ENCODE assay signal across 8 mouse cellular contexts in the genomic region with DNA sequence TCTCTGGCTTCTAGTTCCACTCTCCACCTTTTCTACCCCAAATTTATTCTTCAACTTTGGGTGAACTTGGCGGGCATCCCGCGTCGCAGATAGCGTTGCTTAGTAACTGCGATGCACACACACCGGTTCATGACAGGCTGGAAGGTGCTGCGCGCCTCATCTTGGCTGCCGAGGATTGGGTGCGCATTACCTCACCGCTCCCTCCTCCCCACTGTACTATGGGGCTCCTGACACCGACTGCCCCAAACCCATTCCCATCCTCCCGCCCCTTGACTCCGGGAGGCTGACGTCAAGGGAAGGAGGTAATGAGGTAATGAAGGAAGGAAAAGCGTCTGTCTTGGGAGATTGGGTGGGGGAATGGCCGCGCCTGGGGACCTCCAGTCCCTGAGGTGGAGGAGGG. TPM values are rescaled to one million over a fixed set of nuclear protein-coding genes. Genes with fewer than 3 reads are reported as not detected.
DNase-seq lines count a peak whose midpoint lies in the region; ATAC-seq and TF ChIP-seq lines count a peak whose summit lies in the region.

No protein-coding gene starts in this region.

- peaks cover 2% of the 10 kb centered on the region; the same call in 1 of the 2 replicates for H3K36me3 ChIP-seq in heart, adult 2 months (ENCODE audit: control insufficient read depth, insufficient read depth, low read length)
- H3K36me3 ChIP-seq in intestine, embryonic 15.5 days = no peaks in the 10 kb centered on the region
- H3K36me3 ChIP-seq in stomach, embryonic 16.5 days (ENCODE audit: control insufficient read depth, insufficient read depth, low read length) = no peaks in the 10 kb centered on the region

- peak; percentile 61 for ATAC-seq in intestine, embryonic 15.5 days
- ATAC-seq in stomach, embryonic 16.5 days (ENCODE audit: insufficient read depth, low FRiP score) = peak; percentile 77; the same call in 1 of the 2 replicates

- WGBS in heart, adult 2 months = 2% methylated on average over 19 of the region's 19 CpGs
- 1% methylated on average over 19 of the region's 19 CpGs for WGBS in intestine, embryonic 15.5 days
- WGBS in stomach, embryonic 16.5 days = 4% methylated on average over 19 of the region's 19 CpGs

- 0 out of 2 replicates have a peak, but pooled peaks cover 2% of the 10 kb centered on the region for H3K27me3 ChIP-seq in heart, adult 2 months (ENCODE audit: control insufficient read depth, insufficient read depth, low read length)
- peaks cover 72% of the 10 kb centered on the region for H3K27me3 ChIP-seq in intestine, embryonic 15.5 days (replicated peaks)
- H3K27me3 ChIP-seq in stomach, embryonic 16.5 days (ENCODE audit: control insufficient read depth, insufficient read depth, low read length) = peaks cover 86% of the 10 kb centered on the region

- intact Hi-C loops in heart, adult 2 months (cut with DNase I) = loop anchor here (5.0 kb wide), 2 partner anchors 38 to 117 kb away; a partner anchor contains a TSS
- intact Hi-C loops in gastrocnemius, adult 2 months (cut with DNase I) = no loop called here

- H3K79me2 ChIP-seq in heart, adult 2 months (replicated peaks; ENCODE audit: control insufficient read depth, insufficient read depth, low read length) = no peaks in the 10 kb centered on the region

- 0 out of 2 replicates have a peak overlapping the region, but pooled peaks have one; percentile 14 for H3K4me3 ChIP-seq in heart, adult 2 months
- no peak overlapping the region for H3K4me3 ChIP-seq in intestine, embryonic 15.5 days (replicated peaks)
- no peak overlapping the region for H3K4me3 ChIP-seq in stomach, embryonic 16.5 days (replicated peaks; ENCODE audit: low read length)
- H3K4me3 ChIP-seq in gastrocnemius, adult 2 months = no peak overlapping the region

- TF ChIP-seq CTCF in heart, adult 2 months (IDR thresholded peaks at IDR 0.05) = no peak
- no peak for TF ChIP-seq CTCF in gastrocnemius, adult 2 months (IDR thresholded peaks at IDR 0.05)

- TF ChIP-seq POLR2A in heart, adult 2 months (IDR thresholded peaks at IDR 0.05; ENCODE audit: insufficient read depth, low read depth, low read length) = no peak

- H3K9me3 ChIP-seq in intestine, embryonic 15.5 days = no peaks in the 10 kb centered on the region
- H3K9me3 ChIP-seq in stomach, embryonic 16.5 days (replicated peaks; ENCODE audit: control insufficient read depth, low read length) = no peaks in the 10 kb centered on the region

- no peak overlapping the region for H3K9ac ChIP-seq in heart, adult 2 months (ENCODE audit: low read depth, low read length)
- H3K9ac ChIP-seq in intestine, embryonic 15.5 days = no peak overlapping the region
- no peak overlapping the region for H3K9ac ChIP-seq in stomach, embryonic 16.5 days (ENCODE audit: low read length)

- peaks cover 4% of the 10 kb centered on the region for H3K4me1 ChIP-seq in heart, adult 2 months (ENCODE audit: control insufficient read depth, insufficient read depth, low read length)
- H3K4me1 ChIP-seq in intestine, embryonic 15.5 days (replicated peaks) = peaks cover 12% of the 10 kb centered on the region
- H3K4me1 ChIP-seq in stomach, embryonic 16.5 days (ENCODE audit: control insufficient read depth, insufficient read depth, low read length) = peaks cover 7% of the 10 kb centered on the region; the same call in 1 of the 2 replicates

- H3K27ac ChIP-seq in heart, adult 2 months = peak overlapping the region; percentile 49
- H3K27ac ChIP-seq in intestine, embryonic 15.5 days = no peak overlapping the region
- H3K27ac ChIP-seq in stomach, embryonic 16.5 days (ENCODE audit: low read length) = no peak overlapping the region
- no peak overlapping the region for H3K27ac ChIP-seq in gastrocnemius, adult 2 months

- TF ChIP-seq EP300 in heart, adult 2 months (IDR thresholded peaks at IDR 0.05; ENCODE audit: insufficient read depth, low read depth, low read length) = 0 out of 2 replicates have a peak, but pooled peaks have one; percentile 34

- peak; percentile 57 for DNase-seq in right cerebral cortex, postnatal 4 days
- DNase-seq in right cerebral cortex, postnatal 36 days (ENCODE audit: low spot score in 2 of 2) = no peak
- peak; percentile 59 to 70 for DNase-seq in heart, adult 2 months
- no peak for DNase-seq in adrenal gland, postnatal 4 days (ENCODE audit: low spot score in 2 of 2)
- no peak for DNase-seq in gastrocnemius, adult 2 months
- DNase-seq in MN1 (ENCODE audit: low spot score) = no peak

- H3K4me2 ChIP-seq in intestine, embryonic 15.5 days (replicated peaks) = no peak overlapping the region
- no peak overlapping the region for H3K4me2 ChIP-seq in stomach, embryonic 16.5 days (ENCODE audit: low read depth, low read length)

RNA-seq across cellular contexts. Expression of a gene that starts 8.0 kb away (rescaled TPM):
- 1 to 10 TPM; 4.2 to 5.7 TPM for total RNA-seq in heart, adult 2 months (2021)
- 6.5 and 7.6 TPM in 2 replicates for polyA plus RNA-seq in heart, adult 2 months (2012; rRNA removed)
- 12.2 and 12.4 TPM in 2 replicates for polyA plus RNA-seq in intestine, embryonic 15.5 days (2015; fragmentation: Nextera tagmentation; extraction: Ambion mirVana)
- 13.2 and 18.3 TPM in 2 replicates for polyA plus RNA-seq in stomach, embryonic 16.5 days (2015; fragmentation: Nextera tagmentation; extraction: Ambion mirVana)
- 10 to 100 TPM; 11.1 to 33.6 TPM for total RNA-seq in adrenal gland, postnatal 4 days (2021)
- not detected for total RNA-seq in gastrocnemius, adult 2 months (2021)

RNA-seq across cellular contexts. Expression of a gene that starts 42.5 kb away (rescaled TPM):
- total RNA-seq in heart, adult 2 months (2021) = not detected
- not detected in 2 replicates for polyA plus RNA-seq in heart, adult 2 months (2012; rRNA removed)
- not detected in 2 replicates for polyA plus RNA-seq in intestine, embryonic 15.5 days (2015; fragmentation: Nextera tagmentation; extraction: Ambion mirVana)
- not detected in 2 replicates for polyA plus RNA-seq in stomach, embryonic 16.5 days (2015; fragmentation: Nextera tagmentation; extraction: Ambion mirVana)
- total RNA-seq in adrenal gland, postnatal 4 days (2021) = not detected
- not detected for total RNA-seq in gastrocnemius, adult 2 months (2021)

Comparison
In these comparisons a context has a peak if more than half of its experiments do, and no peak if none do; other contexts are left out.
1. DNase-seq: peak in right cerebral cortex, postnatal 4 days (single experiment) and heart, adult 2 months (2 of 2); none in right cerebral cortex, postnatal 36 days (0 of 2), adrenal gland, postnatal 4 days (0 of 2), gastrocnemius, adult 2 months (single experiment) and MN1 (single experiment).
2. RNA of a gene that starts 8.0 kb away (total RNA-seq): 11.1 to 33.6 TPM in adrenal gland, postnatal 4 days and 4.2 to 5.7 TPM in heart, adult 2 months; not detected in gastrocnemius, adult 2 months; every median in the first group is over 4 times any median in the second.